Mouse (Mus musculus) limb, embryonic 12.5 days (tissue): Measurements from ENCODE around the gene Strn. TPM values are rescaled to one million over a fixed set of nuclear protein-coding genes. Genes with fewer than 3 reads are reported as not detected.
"Not testable (repeated sequence)": the region's sequence is repeated elsewhere in the genome, so short reads cannot be mapped to it uniquely, and the experiment has no call there.

Source experiments
- ATAC-seq: fragments of 200-750 bp; cut with Nextera tagmentation; 2 replicates; pipeline ENCODE4 v1.8.0; 2017; ENCODE audit warnings: low read depth, moderate TSS enrichment; ENCODE audit not compliant: insufficient number of reproducible peaks, insufficient read depth, low FRiP score, low TSS enrichment
- H3K27ac ChIP-seq: fragments of 300-500 bp; sonication (generic); 2 replicates; pipeline ENCODE4 v1.5.1; 2016; ENCODE audit warnings: mild to moderate bottlenecking, moderate library complexity
- H3K27me3 ChIP-seq: fragments of 300-500 bp; sonication (generic); 2 replicates; pipeline ENCODE4 v1.6.1; 2016; ENCODE audit warnings: mild to moderate bottlenecking, moderate library complexity
- H3K36me3 ChIP-seq: fragments of 300-500 bp; sonication (generic); 2 replicates; pipeline ENCODE4 v1.6.1; 2016; ENCODE audit warnings: mild to moderate bottlenecking, moderate library complexity
- H3K4me1 ChIP-seq: fragments of 300-500 bp; sonication (generic); replicated peaks from 2 replicates; pipeline ENCODE4 v1.6.1; 2016
- H3K4me2 ChIP-seq: fragments of 300-500 bp; sonication (generic); 2 replicates; pipeline ENCODE4 v1.6.1; 2016; ENCODE audit warnings: mild to moderate bottlenecking, moderate library complexity
- H3K4me3 ChIP-seq: fragments of 300-500 bp; sonication (generic); replicated peaks from 2 replicates; pipeline ENCODE4 v1.5.1; 2016; ENCODE audit warnings: mild to moderate bottlenecking
- H3K9ac ChIP-seq: fragments of 300-500 bp; sonication (generic); replicated peaks from 2 replicates; pipeline ENCODE4 v1.6.1; 2016; ENCODE audit warnings: mild to moderate bottlenecking, moderate library complexity
- H3K9me3 ChIP-seq: fragments of 300-500 bp; sonication (generic); 2 replicates; pipeline ENCODE4 v1.6.1; 2016; ENCODE audit warnings: mild to moderate bottlenecking, moderate library complexity
- WGBS: fragments of 180-500 bp; shearing (Covaris S2); methylation state at CpG from one replicate; pipeline ENCODE4 v1.1.7; 2016; 5-methylcytosine and 5-hydroxymethylcytosine counted together
- polyA plus RNA-seq: library from polyadenylated mRNA; unstranded; fragments of >200 nt; fragmentation: Nextera tagmentation; extraction: Ambion mirVana; gene quantifications from 2 replicates; pipeline ENCODE4 v1.2.1, GENCODE M21; 2016

The Strn gene
- polyA plus RNA-seq, 1 experiment from 2014 or later: 6.1 TPM

DNA sequence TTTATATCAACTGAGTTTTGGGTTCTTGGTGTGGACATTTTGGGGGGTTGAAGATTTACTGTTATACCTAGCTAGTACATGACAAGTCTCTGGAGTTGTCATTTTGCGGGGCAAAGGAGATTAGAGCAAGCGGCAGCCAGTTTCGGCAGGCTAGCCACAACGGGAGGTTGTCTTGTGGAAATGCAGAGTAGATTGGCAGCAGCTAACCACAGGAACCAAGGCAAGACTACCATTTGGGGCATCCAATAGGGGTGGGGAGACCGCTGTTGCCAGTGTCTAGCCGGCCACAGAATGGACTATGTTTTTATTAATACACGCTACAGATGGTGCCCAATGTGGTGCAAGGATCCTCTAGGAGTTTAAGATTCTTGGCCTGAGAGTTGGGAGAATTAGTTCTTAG, 28.6 kb downstream of the Strn start:
- WGBS: 84% methylated on average over 7 of the region's 7 CpGs

DNA sequence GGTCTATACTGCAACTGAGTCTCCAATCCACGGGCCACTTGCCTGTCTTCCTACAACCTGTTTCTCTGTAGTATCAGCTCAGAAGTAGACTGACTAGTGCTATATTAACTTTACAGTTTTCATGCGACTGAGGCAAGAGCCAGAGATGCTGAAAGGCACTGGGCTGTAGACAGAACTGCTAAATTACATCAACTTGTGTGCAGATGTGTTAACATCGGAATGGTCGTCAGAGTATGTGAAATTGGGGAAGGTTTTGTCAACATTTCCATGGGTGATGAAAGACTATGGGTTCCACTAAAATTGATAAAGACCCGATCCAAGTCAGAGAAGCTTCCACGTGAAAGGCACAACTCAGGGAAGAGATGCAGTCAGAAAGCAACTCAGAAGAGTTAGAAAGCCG, 34.0 kb downstream of the Strn start:
- no peak overlapping the region for H3K4me3 ChIP-seq
- no peaks in the 10 kb centered on the region for H3K27me3 ChIP-seq
- 94% methylated on average over 7 of the region's 7 CpGs for WGBS
- ATAC-seq: no peak
- peaks cover 13% of the 10 kb centered on the region for H3K36me3 ChIP-seq
- no peak overlapping the region for H3K9ac ChIP-seq
- H3K9me3 ChIP-seq: peaks cover 6% of the 10 kb centered on the region
- no peaks in the 10 kb centered on the region for H3K4me1 ChIP-seq
- H3K27ac ChIP-seq: no peak overlapping the region
- H3K4me2 ChIP-seq: no peak overlapping the region

More for the DNA sequence above, 28.6 kb downstream of the Strn start:
- ATAC-seq: no peak
- H3K4me3 ChIP-seq: no peak overlapping the region
- peaks cover 6% of the 10 kb centered on the region for H3K36me3 ChIP-seq
- H3K4me1 ChIP-seq: peaks cover under 1% of the 10 kb centered on the region
- no peaks in the 10 kb centered on the region for H3K27me3 ChIP-seq
- H3K4me2 ChIP-seq: no peak overlapping the region
- H3K9ac ChIP-seq: no peak overlapping the region
- H3K9me3 ChIP-seq: peaks cover 6% of the 10 kb centered on the region
- no peak overlapping the region for H3K27ac ChIP-seq

DNA sequence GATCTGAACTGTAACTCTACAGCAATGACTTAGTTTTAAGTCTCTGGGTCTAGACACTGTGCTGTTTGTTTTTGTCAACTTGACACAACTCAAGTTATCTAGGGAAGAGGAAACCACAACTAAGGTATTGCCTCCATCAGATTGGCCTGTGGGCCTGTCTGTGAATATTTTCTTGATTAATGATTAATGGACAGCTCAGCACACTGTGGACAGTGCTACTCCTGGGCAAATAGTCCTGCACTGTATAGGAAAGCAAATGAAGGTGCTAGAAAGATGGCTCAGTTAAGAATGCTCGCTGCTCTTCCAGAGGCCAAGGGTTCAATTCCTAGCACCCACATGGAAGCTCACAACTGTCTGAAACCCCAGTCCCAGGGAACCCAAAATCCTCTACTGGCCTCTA, 38.0 kb downstream of the Strn start:
- H3K4me3 ChIP-seq: no peak overlapping the region
- H3K9me3 ChIP-seq: no peaks in the 10 kb centered on the region
- H3K9ac ChIP-seq: no peak overlapping the region
- ATAC-seq: no peak
- no peak overlapping the region for H3K4me2 ChIP-seq
- H3K4me1 ChIP-seq: no peaks in the 10 kb centered on the region
- peaks cover 7% of the 10 kb centered on the region for H3K36me3 ChIP-seq
- no peak overlapping the region for H3K27ac ChIP-seq
- 86% methylated on average over 1 of the region's 1 CpGs for WGBS
- H3K27me3 ChIP-seq: no peaks in the 10 kb centered on the region

DNA sequence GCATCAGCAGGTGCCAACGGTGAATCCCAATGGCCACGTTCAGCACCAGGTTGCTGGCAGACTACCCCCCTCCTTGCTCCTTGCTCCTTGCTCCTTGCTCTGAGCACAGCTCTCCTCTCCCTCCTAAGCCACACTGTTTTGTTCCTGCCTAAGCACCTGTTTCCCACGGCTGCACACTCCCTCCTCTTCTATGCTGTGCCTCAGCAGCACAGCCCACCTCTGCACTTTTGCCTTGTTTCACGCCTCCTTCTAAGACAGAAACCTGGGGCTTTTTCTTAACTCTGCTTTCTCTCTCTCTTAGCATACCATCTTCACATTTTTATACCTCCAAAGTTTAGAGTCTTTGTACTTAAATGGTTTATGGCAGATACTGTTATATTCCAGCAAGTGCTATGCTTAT, 39.5 kb downstream of the Strn start:
- no peaks in the 10 kb centered on the region for H3K4me1 ChIP-seq
- H3K4me2 ChIP-seq: no peak overlapping the region
- H3K4me3 ChIP-seq: no peak overlapping the region
- no peaks in the 10 kb centered on the region for H3K9me3 ChIP-seq
- H3K27ac ChIP-seq: no peak overlapping the region
- no peak for ATAC-seq
- peaks cover 7% of the 10 kb centered on the region for H3K36me3 ChIP-seq
- H3K27me3 ChIP-seq: no peaks in the 10 kb centered on the region
- no peak overlapping the region for H3K9ac ChIP-seq
- 89% methylated on average over 4 of the region's 4 CpGs for WGBS

DNA sequence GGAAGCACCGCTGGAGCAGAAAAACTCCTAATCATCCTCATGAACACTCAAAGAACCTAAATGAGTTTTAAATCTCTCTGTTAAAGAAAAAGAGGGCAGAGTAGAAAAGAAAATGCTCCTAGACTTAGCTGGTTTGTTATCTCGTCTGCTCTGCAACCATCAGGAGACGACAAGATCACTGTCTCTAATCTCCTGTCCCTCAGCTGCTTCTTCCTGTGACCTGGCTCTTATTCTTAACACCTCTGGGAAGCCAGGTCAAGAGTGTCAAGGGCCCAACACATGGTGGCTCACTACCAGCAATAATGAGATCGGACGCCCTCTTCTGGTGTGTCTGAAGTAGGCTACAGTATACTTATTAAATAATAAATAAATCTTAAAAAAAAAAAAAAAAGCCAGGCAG, 40.1 kb downstream of the Strn start:
- no peak for ATAC-seq
- Histone ChIP-seq H3K4me2 (no peak overlapping the region), H3K27me3 (no peaks in the 10 kb centered on the region), H3K4me1 (no peaks in the 10 kb centered on the region), H3K36me3 (peaks cover 7% of the 10 kb centered on the region), H3K27ac (no peak overlapping the region), H3K9ac (no peak overlapping the region), H3K4me3 (no peak overlapping the region), H3K9me3 (no peaks in the 10 kb centered on the region)
- 81% methylated on average over 5 of the region's 5 CpGs for WGBS

DNA sequence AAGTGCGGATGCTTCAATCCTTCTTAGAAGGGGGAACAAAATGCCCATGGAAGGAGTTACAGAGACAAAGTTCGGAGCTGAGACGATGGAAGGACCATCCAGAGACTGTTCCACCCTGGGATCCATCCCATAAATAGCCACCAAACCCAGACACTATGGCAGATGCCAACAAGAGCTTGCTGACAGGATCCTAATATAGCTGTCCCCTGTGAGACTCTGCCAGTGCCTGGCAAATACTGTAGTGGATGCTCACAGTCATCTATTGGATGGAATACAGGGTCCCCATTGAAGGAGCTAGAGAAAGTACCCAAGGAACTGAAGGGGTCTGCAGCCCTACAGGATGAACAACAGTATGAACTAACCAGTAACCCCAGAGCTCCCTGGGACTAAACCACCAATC, 47.8 kb downstream of the Strn start:
- not testable (repeated sequence) for H3K4me3 ChIP-seq, H3K9ac ChIP-seq, H3K27me3 ChIP-seq, ATAC-seq, H3K4me1 ChIP-seq, H3K27ac ChIP-seq, H3K4me2 ChIP-seq
- H3K9me3 ChIP-seq: peaks cover 11% of the 10 kb centered on the region
- WGBS: 95% methylated on average over 3 of the region's 3 CpGs
- peaks cover 24% of the 10 kb centered on the region for H3K36me3 ChIP-seq

DNA sequence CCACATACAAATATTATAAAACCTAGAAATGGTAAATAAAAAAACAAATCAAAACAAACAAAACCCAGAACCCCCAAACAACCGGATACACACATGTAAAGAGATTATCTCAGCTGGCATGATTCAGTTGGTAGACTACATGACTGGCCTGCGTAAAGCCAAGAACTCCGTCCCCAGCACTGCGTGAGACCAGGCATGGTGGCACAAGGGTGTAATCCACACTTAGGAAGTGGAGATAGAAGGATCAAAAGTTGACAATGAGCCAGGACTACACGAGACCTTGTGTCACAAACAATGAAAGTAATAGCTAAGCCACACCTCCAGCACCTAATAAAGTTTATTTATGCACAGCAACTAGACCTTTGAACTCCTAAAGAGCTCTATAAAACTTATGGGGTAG, 49.0 kb downstream of the Strn start:
- 51% methylated on average over 5 of the region's 5 CpGs for WGBS
- Histone ChIP-seq H3K4me2 (no peak overlapping the region), H3K4me3 (no peak overlapping the region), H3K27ac (no peak overlapping the region), H3K9ac (no peak overlapping the region), H3K27me3 (no peaks in the 10 kb centered on the region), H3K36me3 (peaks cover 25% of the 10 kb centered on the region), H3K4me1 (peaks cover 3% of the 10 kb centered on the region), H3K9me3 (peaks cover 11% of the 10 kb centered on the region)
- ATAC-seq: no peak

DNA sequence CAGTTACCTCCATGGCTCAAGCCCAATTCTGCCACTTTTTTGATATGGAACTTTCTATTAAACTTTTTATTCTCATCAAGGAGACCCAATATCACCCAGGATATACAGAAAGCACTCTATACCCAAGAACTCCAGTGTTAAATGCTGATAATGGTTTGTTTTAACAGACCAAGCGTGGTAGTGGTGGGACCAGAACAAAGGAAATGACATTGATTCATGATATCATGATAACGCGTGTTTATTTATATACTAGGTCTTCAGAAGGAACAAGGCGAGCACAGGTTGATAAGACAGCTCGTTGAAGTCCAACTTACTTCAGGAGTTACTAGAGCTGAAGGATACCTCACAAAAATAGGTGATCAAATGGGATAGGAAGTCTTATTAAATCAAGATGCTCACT, 52.0 kb downstream of the Strn start:
- peaks cover 3% of the 10 kb centered on the region for H3K4me1 ChIP-seq
- no peak for ATAC-seq
- H3K27ac ChIP-seq: no peak overlapping the region
- no peaks in the 10 kb centered on the region for H3K27me3 ChIP-seq
- H3K4me3 ChIP-seq: no peak overlapping the region
- no peaks in the 10 kb centered on the region for H3K9me3 ChIP-seq
- peaks cover 15% of the 10 kb centered on the region for H3K36me3 ChIP-seq
- no peak overlapping the region for H3K4me2 ChIP-seq
- H3K9ac ChIP-seq: no peak overlapping the region
- WGBS: 86% methylated on average over 5 of the region's 5 CpGs

DNA sequence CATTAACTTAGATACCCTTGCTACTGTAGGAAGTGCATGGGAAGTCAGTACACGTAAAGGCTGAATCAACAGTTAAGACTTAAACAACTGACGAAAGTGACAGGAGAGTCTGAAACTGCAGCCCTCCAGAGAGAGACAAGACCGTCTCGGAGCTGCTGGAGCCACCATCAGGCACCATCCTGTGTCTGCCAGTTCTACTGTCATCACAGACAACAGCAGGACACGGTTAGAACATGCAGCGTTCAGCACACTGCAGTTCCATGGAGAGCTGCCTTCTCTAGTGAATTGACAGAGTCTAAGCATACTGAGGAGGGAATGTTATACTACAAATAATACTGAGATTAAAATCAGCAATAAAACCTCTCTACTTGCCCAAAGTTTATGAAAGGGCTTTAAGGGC, 54.6 kb downstream of the Strn start:
- peaks cover 12% of the 10 kb centered on the region; the same call in 1 of the 2 replicates for H3K36me3 ChIP-seq
- H3K4me3 ChIP-seq: no peak overlapping the region
- no peaks in the 10 kb centered on the region for H3K4me1 ChIP-seq
- H3K27me3 ChIP-seq: no peaks in the 10 kb centered on the region
- WGBS: 91% methylated on average over 6 of the region's 6 CpGs
- H3K4me2 ChIP-seq: no peak overlapping the region
- ATAC-seq: no peak
- no peaks in the 10 kb centered on the region for H3K9me3 ChIP-seq
- no peak overlapping the region for H3K27ac ChIP-seq
- no peak overlapping the region for H3K9ac ChIP-seq

DNA sequence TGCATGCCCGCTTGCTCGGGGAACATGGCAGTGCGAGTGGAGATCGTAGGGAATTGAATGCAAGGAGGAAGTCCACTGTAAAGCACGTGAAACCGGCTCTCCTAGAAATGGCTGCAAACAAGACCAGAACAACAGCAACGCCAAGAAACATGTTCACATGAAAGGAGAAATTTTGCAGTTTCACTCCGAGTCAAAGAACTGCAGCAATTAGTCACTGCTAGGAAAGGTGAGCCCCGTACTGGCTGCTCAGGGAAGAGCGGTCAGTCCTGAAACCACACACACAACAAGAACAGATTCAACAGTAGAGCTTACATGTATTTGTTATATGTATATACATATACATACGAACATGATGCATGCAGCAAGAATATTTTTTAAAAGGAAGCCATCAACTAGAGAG, 57.5 kb downstream of the Strn start:
- Histone ChIP-seq H3K36me3 (peaks cover 13% of the 10 kb centered on the region), H3K9ac (no peak overlapping the region), H3K9me3 (no peaks in the 10 kb centered on the region), H3K27ac (no peak overlapping the region), H3K4me1 (no peaks in the 10 kb centered on the region), H3K27me3 (no peaks in the 10 kb centered on the region), H3K4me3 (no peak overlapping the region), H3K4me2 (no peak overlapping the region)
- no peak for ATAC-seq
- 87% methylated on average over 11 of the region's 11 CpGs for WGBS

DNA sequence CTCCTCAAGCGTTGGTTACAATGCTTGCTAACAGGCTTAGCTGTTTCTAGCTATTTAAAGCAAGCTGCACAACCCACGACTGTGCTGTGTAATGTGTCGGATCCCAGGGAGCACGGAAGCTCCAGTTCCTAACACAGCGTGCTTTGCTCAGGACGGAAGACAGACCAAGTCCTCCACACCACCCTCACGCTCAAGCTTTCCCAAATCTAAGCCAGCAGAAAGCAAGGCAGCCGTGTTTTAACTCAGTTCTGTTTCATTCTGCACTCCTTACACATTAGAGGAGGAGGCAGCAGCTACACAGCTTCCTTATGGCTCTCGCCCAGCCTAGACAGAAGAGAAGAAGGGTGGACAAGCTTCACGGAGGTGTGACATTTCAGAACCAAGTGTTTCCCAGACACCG, 60.2 kb downstream of the Strn start:
- Histone ChIP-seq H3K9me3 (no peaks in the 10 kb centered on the region), H3K9ac (no peak overlapping the region), H3K27me3 (no peaks in the 10 kb centered on the region), H3K4me3 (no peak overlapping the region), H3K4me1 (no peaks in the 10 kb centered on the region), H3K27ac (no peak overlapping the region), H3K36me3 (peaks cover 12% of the 10 kb centered on the region), H3K4me2 (no peak overlapping the region)
- no peak for ATAC-seq
- WGBS: 88% methylated on average over 11 of the region's 11 CpGs

DNA sequence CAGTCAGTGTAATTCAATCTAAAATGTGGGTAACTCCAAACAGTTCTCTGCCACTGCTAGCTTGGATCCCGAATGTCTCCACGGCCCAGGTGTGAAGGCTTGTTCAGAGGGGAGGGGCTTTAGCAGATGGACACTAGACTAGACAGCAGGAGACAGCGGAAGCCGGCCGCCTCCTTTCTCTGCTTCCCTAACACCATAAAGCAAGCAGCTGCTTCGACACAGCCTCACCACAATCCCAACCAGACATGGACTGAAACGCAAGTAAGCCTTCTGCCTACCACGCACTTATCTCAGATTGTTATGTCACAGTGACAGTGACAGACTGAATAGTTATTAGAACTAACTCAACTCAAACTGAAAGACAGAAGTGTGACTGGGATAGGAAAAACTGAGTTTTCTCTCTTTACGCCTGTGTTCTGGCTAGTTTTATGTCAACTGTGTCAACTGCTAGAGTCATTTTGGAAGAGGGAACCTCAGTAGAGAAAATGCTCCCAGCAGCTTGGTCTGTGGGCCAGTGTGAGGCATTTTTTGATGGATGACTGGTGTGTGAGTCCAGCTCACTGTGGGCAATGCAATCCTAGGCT, 71.9 kb downstream of the Strn start:
- no peak for ATAC-seq
- H3K4me2 ChIP-seq: no peak overlapping the region
- no peaks in the 10 kb centered on the region for H3K9me3 ChIP-seq
- H3K4me3 ChIP-seq: no peak overlapping the region
- no peaks in the 10 kb centered on the region for H3K27me3 ChIP-seq
- 73% methylated on average over 9 of the region's 9 CpGs for WGBS
- H3K4me1 ChIP-seq: no peaks in the 10 kb centered on the region
- no peak overlapping the region for H3K9ac ChIP-seq
- H3K27ac ChIP-seq: no peak overlapping the region
- H3K36me3 ChIP-seq: peaks cover 68% of the 10 kb centered on the region
